Mouse (Mus musculus) neutrophil, adult 59 days (primary cell): ENCODE data around the gene Egln1. TPM values are rescaled to one million over a fixed set of nuclear protein-coding genes. Genes with fewer than 3 reads are reported as not detected.

Source experiments
- total RNA-seq, 2 experiments: library from RNA; stranded (reverse); gene quantifications; 1 replicate in 1 of 2; 2 replicates in 1 of 2; pipeline ENCODE4 v1.2.4; 2023

Gene Egln1
- total RNA-seq: 10 to 100 TPM; 17.5 to 21.2 TPM

DNA sequence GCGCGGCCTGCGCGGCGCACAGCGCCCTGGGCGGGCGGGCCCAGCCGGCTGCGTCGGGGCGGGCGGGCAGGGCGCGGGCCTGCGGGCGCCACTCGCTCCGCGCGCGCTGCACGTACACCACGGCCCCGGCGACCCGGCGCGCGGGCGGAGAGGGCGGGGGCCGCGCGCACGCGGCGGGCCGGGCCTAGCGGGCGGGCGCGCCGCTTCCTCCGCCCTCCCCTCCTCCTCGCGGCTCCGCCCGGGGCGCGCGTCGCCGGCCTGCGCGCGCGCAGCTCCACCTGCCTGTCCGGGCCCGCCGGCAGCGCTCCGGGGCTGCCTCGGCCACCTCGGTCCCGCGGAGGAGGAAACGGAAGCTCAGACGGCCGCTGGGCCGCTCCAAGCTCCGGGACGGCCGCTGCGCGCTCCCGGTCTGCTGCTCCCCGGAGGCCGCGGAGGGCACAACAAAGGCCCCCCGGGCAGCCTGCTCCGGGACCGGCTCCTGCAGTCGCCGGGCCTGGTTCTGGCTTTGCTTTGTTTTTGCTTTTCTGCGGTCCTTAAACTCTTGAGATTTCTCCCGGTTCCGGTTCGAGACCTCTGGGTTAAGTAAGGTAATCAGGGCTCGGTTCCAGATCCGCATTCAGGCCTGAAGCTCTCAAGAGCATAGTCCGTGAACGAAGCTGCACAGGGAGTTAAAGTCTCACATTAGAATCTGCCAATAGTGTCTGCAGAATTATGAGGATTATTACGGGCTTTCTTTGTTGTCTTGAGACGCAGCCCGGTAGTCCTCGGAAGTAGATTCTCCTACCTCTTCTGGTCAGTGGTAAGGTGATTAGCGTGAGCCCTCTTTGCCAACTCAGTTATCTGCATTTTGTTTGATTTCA, at the start of gene Egln1:
TSS of gene Egln1 (minus strand) at position 116 of the 860 bp plus-strand sequence.

GRCm38 (mm10) chr8:124897386-124898250, 51.5 kb downstream of the Egln1 start, which contains the start of the genes Exoc8 and Sprtn:
Gene Exoc8, minus strand, starts transcription at chr8:124897705.
Gene Sprtn, plus strand, starts transcription at chr8:124897886.

GRCm38 (mm10) chr8:124862321-124863162, 86.6 kb downstream of the Egln1 start, which contains the start of the genes Gnpat and 2810004N23Rik:
Gene Gnpat, plus strand, starts transcription at chr8:124863033.
Gene 2810004N23Rik, minus strand, starts transcription at chr8:124863120.

Other genes with a start within 250 kb of the Egln1 start
- 10 to 100 TPM; 42.0 to 42.9 TPM for gene Ttc13, start 227.3 kb downstream of the Egln1 start, total RNA-seq
- gene Arv1, start 227.2 kb downstream of the Egln1 start, total RNA-seq: 1 to 10 TPM; 4.7 to 5.1 TPM
- gene Fam89a, start 197.5 kb downstream of the Egln1 start, total RNA-seq: under 1 TPM in 1 of 2 experiments, not detected in 1; 0.44 TPM
- gene Trim67, start 156.2 kb downstream of the Egln1 start, total RNA-seq: not detected
- gene Gnpat, start 86.3 kb downstream of the Egln1 start, total RNA-seq: 10 to 100 TPM; 29.0 to 33.1 TPM
- gene 2810004N23Rik, start 86.2 kb downstream of the Egln1 start, total RNA-seq: 1 to 10 TPM; 7.8 to 8.8 TPM
- 10 to 100 TPM; 14.2 TPM for gene Exoc8, start 51.6 kb downstream of the Egln1 start, total RNA-seq
- 10 to 100 TPM; 16.8 to 18.6 TPM for gene Sprtn, start 51.4 kb downstream of the Egln1 start, total RNA-seq
- gene Tsnax, start 63.7 kb upstream of the Egln1 start, total RNA-seq: 10 to 100 TPM; 15.4 to 19.8 TPM
- 1 to 10 TPM; 5.2 to 7.3 TPM for gene Disc1, start 104.9 kb upstream of the Egln1 start, total RNA-seq